Mouse (Mus musculus) Patski (cell line): ENCODE results near the gene Tsen34. TPM values are rescaled to one million over a fixed set of nuclear protein-coding genes. Genes with fewer than 3 reads are reported as not detected.
A peak's percentile ranks its signal among the peaks of the same experiment; 100 is the strongest.
"Not testable (repeated sequence)": the region's sequence is repeated elsewhere in the genome, so short reads cannot be mapped to it uniquely, and the experiment has no call there.

ENCODE experiments used
- ATAC-seq: fragments of 100-300 bp; one replicate; pipeline ENCODE4 v1.8.0; 2021
- CTCF ChIA-PET: fragments of 350-600 bp; sonication (Branson Sonifier 250); formaldehyde crosslinking; loops from one replicate; lab custom pipeline; 2022; ENCODE audit warnings: inconsistent platforms; lab: Charles Lee
- POLR2A ChIA-PET: fragments of 350-600 bp; sonication (Branson Sonifier 250); formaldehyde crosslinking; loops from one replicate; lab custom pipeline; 2022; ENCODE audit warnings: antibody characterized with exemption, inconsistent platforms; lab: Charles Lee
- DNase-seq: peaks from one replicate; pipeline ENCODE4 v3.0.0-alpha.2; 2011; ENCODE audit warnings: low read depth, low spot score
- H3K27me3 ChIP-seq: fragments of 371-371 bp; one replicate; pipeline ENCODE4 v1.5.1; 2021
- CTCF ChIP-seq: fragments of 100-300 bp; IDR thresholded peaks from one replicate; pipeline ENCODE4 v1.5.1; 2021
- in situ Hi-C: fragments of 300-500 bp; cut with MboI; formaldehyde crosslinking; loops from 3 replicates; pipeline ENCODE4 v1.11.1; 2018; ENCODE audit warnings: low pct_unique_long_range_greater_than_20kb, mixed read lengths
- polyA plus RNA-seq: library from polyadenylated mRNA; unstranded; gene quantifications from one replicate; pipeline ENCODE4 v1.2.3, GENCODE M21; 2021

The Tsen34 gene
- polyA plus RNA-seq, 1 experiment from 2014 or later, result 205 TPM

DNA sequence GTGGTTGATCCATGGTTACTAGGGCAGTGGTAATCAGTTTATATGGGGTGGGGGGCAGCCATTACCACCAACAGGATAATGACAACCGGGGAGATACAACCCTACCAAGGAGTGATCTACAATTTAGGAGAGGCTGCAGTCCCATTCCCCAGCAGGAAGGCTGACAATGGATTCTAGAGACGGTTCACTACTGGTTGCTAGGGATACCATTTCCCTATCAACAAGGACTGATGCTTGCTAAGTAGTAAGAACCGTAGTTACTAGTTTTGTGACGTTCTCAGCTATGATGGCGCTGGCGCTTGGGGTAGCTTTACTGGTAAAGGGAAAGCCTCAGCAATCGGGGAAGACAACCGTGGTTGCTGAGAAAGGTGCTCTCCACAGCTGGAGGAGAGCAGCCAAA is 8.0 kb upstream of the Tsen34 start:
- no peaks in the 10 kb centered on the region for H3K27me3 ChIP-seq
- no peak for TF ChIP-seq CTCF
- ChIA-PET CTCF (interaction anchor here (1.3 kb wide), 1 partner anchor 10 kb away, joined by 3 read pairs; no protein-coding TSS in a partner anchor), POLR2A (no interaction called here)
- no peak for ATAC-seq
- DNase-seq, result no peak
- in situ Hi-C loops, result no loop called here

DNA sequence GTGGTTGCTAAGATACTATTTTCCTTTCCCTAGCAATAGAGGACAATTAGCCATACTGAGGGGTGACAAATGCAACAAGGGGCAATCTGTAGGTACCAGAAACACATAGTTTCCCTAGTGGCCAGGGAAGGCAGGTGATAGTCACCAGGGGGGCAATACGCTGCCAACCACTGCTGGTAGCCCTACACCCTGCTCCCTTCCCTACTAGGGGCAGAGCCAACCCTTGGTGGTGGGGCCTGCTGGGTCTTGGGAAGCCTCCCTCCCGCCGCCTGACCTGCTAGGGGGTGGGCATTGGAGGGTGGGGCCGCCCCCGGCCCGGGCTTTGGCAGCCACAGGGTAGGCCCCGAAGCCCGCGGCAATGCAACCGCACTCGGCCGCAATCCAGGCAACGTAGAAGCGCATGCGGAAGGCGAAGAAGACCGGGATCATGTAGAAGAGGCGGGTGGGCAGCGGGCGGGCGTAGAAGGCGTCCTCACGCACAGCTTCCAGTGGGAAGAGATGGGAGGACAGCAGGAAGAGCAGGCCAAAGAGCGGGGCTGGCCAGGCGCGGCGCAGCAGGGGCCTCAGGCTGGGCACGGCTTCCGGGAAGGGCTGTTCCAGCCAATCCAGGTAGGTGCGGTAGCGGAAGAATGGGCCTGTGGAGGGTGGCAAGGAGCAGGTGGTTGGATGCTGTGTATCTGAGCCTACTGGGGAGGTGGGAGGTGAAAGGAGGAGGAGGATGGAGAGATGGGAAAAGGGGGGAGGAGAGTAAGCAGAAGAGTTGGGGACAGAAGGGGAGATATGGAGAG is 7.1 kb upstream of the Tsen34 start:
- ChIA-PET CTCF (interaction anchor here (0.6 kb wide), 1 partner anchor 69 kb away, joined by 3 read pairs; the partner anchor contains the start of gene Ndufa3), POLR2A (no interaction called here)
- no peak for DNase-seq
- no peak for TF ChIP-seq CTCF
- no peak for ATAC-seq
- no peaks in the 10 kb centered on the region for H3K27me3 ChIP-seq
- in situ Hi-C loops, result no loop called here

DNA sequence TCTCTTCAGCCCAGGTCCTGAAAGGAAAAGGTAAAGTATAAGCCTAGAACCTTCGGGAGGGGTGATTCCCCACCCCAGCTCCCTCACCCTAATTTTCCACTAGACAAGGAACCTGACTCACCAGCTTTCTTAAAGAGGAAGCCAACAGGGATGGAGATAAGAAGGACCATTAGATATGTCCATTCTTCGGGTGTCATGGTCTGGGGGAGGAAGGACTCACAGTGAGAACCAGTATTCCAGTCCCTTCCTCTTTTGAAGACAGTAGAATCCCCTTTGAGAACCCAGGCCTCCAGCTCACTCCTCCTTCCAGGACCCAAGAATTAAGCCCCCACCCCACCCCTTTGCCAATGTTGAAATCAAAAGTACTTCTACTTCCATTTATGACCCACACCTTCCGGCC is 744 bp upstream of the Tsen34 start:
- in situ Hi-C loops, result loop anchor here (5.0 to 10.0 kb wide), 3 partner anchors 40 to 443 kb away; partner anchors contain the start of gene Leng8
- no peak for TF ChIP-seq CTCF
- DNase-seq (no peak), ATAC-seq (no peak)
- ChIA-PET CTCF (interaction anchor here (1.4 kb wide), 1 partner anchor 10 kb away, joined by 3 read pairs; no protein-coding TSS in a partner anchor), POLR2A (interaction anchor here (1.0 kb wide), 1 partner anchor 27 kb away, joined by 3 read pairs; the partner anchor contains the start of gene Leng1)
- no peaks in the 10 kb centered on the region for H3K27me3 ChIP-seq

DNA sequence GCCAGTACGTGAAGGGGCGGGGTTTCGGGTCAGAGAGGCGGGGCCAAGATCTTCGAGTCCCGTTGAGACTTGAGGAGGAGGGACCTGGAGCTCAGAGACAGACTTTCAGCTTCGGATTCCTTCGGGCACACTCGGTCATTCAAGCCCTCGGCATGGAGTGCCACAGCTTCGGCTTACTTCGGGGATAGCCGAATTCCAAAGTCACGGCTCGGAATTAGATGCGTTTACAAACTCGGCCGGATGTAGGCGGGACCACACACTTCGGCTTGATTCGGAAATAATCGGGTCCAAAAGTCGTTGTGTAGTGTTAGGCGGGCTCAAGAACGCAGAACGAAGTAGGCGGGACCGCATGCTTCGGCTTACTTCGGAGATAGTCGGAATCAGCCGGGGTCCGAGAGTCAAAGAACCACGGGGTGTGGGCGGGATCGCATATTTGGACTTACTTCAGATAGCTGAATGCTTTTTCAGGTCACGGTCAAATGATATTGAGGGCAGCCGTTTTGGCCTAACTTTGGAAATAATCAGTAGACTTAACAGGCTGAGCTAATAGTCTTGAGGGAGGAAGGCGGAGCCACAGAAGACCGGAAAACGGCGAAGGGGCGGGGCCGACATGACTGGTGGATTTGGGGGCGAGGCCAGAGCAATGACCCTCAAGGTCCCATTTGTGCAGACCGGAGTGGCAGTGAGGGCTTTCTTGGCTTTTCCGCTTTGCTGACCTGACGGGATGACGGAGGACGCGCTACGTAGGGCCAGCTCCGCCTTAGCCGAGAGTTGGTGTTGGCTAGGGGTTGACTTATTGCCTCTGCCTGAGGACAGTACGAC is 535 bp downstream of the Tsen34 start, which contains the start of gene Mboat7:
TSS of gene Mboat7 (minus strand) at position 537 of the 822 bp plus-strand sequence.
- in situ Hi-C loops, result loop anchor here (5.0 to 10.0 kb wide), 3 partner anchors 41 to 442 kb away; partner anchors contain the start of gene Leng8
- H3K27me3 ChIP-seq, result no peaks in the 10 kb centered on the region
- DNase-seq (peak; percentile 97), ATAC-seq (peak; percentile 86)
- ChIA-PET CTCF (interaction anchor here (0.9 to 1.5 kb wide), 2 partner anchors 10 to 23 kb away, joined by 3 to 4 read pairs; no protein-coding TSS in a partner anchor), POLR2A (interaction anchor here (0.6 to 2.2 kb wide), 4 partner anchors 13 to 734 kb away, joined by 3 to 11 read pairs (median 4); partner anchors contain the start of gene Cnot3)
- no peak for TF ChIP-seq CTCF

DNA sequence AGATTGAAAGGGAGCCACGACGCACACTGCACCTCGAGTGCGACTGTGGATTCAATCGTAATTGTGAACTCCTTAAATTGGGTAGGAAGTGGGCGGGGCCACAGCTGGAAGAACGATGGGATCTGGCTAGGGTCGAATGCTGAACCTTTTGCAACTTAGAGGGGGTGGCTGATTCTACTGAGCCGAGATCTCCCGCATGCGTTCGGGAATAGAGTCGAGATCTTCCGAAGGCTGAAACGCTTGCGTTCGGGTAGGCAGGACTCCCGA is 1.1 kb downstream of the Tsen34 start:
- TF ChIP-seq CTCF, result no peak
- no peak for DNase-seq
- ChIA-PET POLR2A (interaction anchor here (1.2 to 2.2 kb wide), 3 partner anchors 12 to 48 kb away, joined by 3 to 11 read pairs (median 6); partner anchors contain the start of gene Cnot3), CTCF (interaction anchor here (1.5 kb wide), 1 partner anchor 9 kb away, joined by 4 read pairs; no protein-coding TSS in a partner anchor)
- ATAC-seq, result peak; percentile 13
- in situ Hi-C loops, result loop anchor here (5.0 to 10.0 kb wide), 3 partner anchors 41 to 441 kb away; partner anchors contain the start of gene Leng8
- no peaks in the 10 kb centered on the region for H3K27me3 ChIP-seq

DNA sequence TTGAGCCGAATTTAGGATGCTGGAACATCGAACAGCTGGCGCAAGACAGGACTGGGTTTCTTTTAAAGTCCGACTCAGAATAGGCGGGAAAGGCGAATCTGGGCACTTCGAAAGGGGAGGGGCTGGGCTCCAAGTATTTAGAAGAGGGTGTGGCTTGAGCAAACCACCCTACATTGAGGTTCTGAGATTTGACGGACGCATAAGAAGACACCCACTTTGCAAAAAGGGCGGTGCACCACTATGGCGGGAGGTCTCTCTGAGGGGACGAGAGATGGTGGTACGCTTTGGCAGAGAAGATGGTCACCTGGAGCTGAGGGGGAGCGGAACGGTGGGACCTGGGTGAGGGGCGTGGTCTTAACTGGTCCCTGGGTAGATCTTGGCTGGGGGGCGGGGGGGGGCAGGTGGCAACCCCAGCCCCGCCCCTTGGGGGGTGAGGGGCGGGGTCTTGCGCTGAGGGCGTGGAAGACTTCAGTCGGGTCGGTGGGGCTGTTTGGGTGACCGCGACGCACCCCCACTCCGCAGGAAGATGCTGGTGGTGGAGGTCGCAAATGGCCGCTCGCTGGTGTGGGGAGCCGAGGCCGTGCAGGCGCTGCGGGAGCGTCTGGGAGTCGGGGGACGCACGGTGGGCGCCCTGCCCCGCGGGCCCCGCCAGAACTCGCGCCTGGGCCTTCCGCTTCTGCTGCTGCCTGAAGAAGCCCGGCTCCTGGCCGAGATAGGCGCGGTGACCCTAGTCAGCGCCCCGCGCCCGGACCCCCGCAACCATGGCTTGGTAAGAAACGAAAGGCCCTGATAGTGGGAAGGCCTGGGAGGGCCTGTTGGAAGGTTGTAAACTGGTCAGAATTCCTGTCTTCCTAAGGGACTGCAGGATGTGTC is 1.6 kb downstream of the Tsen34 start:
- TF ChIP-seq CTCF, result no peak
- peak; percentile 59 for ATAC-seq
- no peaks in the 10 kb centered on the region for H3K27me3 ChIP-seq
- in situ Hi-C loops, result loop anchor here (5.0 to 10.0 kb wide), 3 partner anchors 42 to 440 kb away; partner anchors contain the start of gene Leng8
- CTCF ChIA-PET, result interaction anchor here (1.5 kb wide), 1 partner anchor 9 kb away, joined by 4 read pairs; no protein-coding TSS in a partner anchor
- POLR2A ChIA-PET, result interaction anchor here (1.2 to 2.2 kb wide), 4 partner anchors 10 to 49 kb away, joined by 3 to 11 read pairs (median 6); partner anchors contain the start of genes Cnot3 and Rps9
- peak; percentile 54 for DNase-seq

DNA sequence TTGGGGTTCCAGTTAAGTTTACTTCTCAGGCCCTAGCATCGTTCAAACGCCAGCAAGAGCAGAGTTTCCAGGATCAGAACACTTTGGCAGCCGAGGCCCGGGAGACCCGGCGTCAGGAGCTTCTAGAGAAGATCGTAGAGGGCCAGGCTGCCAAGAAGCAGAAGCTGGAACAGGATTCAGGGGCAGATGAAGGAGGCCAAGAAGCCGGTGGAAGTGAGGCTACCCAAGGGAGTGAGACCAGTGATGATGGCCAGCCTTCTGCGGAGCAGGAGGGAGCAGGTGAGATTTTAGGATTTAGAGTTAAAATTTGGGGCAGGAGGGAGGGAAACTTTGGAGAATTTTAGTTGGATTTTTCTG is 2.3 kb downstream of the Tsen34 start:
- ATAC-seq, DNase-seq, H3K27me3 ChIP-seq: not testable (repeated sequence)
- ChIA-PET CTCF (interaction anchor here (1.6 kb wide), 1 partner anchor 11 kb away, joined by 9 read pairs; no protein-coding TSS in a partner anchor), POLR2A (interaction anchor here (1.7 kb wide), 1 partner anchor 10 kb away, joined by 7 read pairs; the partner anchor contains the start of gene Rps9)
- in situ Hi-C loops, result loop anchor here (5.0 to 10.0 kb wide), 3 partner anchors 43 to 440 kb away; partner anchors contain the start of gene Leng8

DNA sequence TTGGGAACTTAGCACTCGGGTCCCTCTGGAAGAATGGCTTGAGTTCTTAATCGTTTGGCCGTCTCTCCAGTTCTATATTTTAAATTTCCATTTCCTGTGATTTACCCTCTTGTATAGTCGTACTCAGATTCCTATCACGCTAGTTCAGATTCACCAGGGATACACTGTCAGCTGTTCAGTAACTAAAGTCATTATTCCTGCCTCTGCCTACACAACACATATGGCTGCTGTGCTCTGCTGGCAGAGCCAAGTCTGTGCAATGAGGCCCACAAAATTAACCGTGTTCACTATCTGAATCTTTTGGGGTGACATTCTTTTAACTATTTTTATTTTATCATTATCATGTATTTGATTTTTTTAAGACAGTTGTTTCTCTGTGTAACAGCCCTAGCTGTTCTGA is 5.8 kb downstream of the Tsen34 start:
- TF ChIP-seq CTCF, result no peak
- CTCF ChIA-PET, result interaction anchor here (0.6 to 1.3 kb wide), 2 partner anchors 9 to 204 kb away, joined by 3 to 4 read pairs; no protein-coding TSS in a partner anchor
- DNase-seq, result no peak
- POLR2A ChIA-PET, result no interaction called here
- no peaks in the 10 kb centered on the region for H3K27me3 ChIP-seq
- ATAC-seq, result no peak
- in situ Hi-C loops, result loop anchor here (10.0 kb wide), 2 partner anchors 404 to 436 kb away; partner anchors contain the start of gene Leng8
